Mouse (Mus musculus): Measurements from ENCODE around the gene Prkn. TPM values are rescaled to one million over a fixed set of nuclear protein-coding genes. Genes with fewer than 3 reads are reported as not detected.

Prkn gene
- polyA plus RNA-seq, 1 experiment from 2014 or later: 2.8 TPM

DNA sequence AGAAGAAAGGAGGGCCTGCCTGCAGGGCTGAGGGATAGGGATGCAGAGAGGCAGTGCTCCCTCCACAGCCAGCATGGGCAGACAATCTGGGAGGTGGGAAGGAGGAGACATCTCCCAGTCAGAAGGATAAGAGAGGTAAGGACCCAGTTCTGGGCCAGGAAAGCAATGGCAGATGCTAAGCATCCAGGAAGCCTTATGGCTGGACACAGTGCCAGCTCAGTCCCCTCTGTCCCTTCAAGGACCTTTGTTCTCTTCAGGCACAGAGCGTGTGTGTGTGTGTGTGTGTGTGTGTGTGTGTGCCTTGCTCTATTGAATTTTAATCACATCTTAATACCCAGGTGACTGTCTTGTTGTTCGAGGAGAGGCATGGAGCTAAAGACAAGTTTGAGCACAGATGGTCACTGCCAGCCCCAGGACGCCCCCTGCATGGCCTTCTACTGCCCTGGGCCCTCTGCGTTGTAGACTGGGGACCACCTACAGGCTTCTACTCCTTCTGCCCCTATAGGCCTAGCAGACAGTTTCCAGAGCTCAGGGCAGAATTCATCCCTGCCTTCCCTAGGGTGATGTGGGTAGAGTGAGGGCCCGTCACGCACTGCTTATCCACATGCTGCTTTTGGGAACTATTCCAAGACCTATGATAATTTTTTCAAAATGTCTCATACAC, 1252.8 kb downstream of the Prkn start:
- Histone ChIP-seq H3K27me3 (ENCODE audit: insufficient read depth, low read length) (no peaks in the 10 kb centered on the region), H3K4me1 (ENCODE audit: insufficient read depth, low read length) (no peaks in the 10 kb centered on the region), H3K9me3 (ENCODE audit: low read length) (no peaks in the 10 kb centered on the region), H3K4me3 (ENCODE audit: low read length) (no peak overlapping the region), H3K9ac (replicated peaks; ENCODE audit: low read length) (no peak overlapping the region), H3K4me2 (replicated peaks; ENCODE audit: low read depth, low read length) (no peak overlapping the region), H3K27ac (ENCODE audit: low read length) (no peak overlapping the region), H3K36me3 (ENCODE audit: insufficient read depth, low read length) (no peaks in the 10 kb centered on the region)
- WGBS: 85% methylated on average over 6 of the region's 6 CpGs
- ATAC-seq (ENCODE audit: low FRiP score, low TSS enrichment): no peak

DNA sequence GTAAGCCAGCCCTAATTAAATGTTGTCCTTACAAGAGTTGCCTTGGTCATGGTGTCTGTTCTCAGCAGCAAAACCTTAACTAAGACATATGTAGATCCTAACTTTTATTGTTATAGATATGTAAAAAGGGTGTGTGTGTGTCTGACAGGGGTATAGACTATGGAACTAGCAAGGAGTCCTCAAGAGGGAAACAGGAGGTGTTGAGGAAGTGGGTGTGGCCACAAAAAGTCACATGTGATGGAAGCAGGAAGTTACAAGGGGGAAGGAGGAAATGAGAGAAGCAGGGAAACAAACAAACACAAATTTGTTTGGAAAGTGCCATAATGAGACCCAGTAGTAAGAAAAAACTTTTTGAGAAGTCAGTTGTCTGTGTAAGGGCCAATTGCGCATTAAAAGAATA, 1253.8 kb downstream of the Prkn start:
- H3K4me3 ChIP-seq (ENCODE audit: low read length): no peak overlapping the region
- H3K27ac ChIP-seq (ENCODE audit: low read length): no peak overlapping the region
- no peaks in the 10 kb centered on the region for H3K9me3 ChIP-seq (ENCODE audit: low read length)
- no peak overlapping the region for H3K9ac ChIP-seq (replicated peaks; ENCODE audit: low read length)
- 97% methylated on average over 1 of the region's 1 CpGs for WGBS
- no peak overlapping the region for H3K4me2 ChIP-seq (replicated peaks; ENCODE audit: low read depth, low read length)
- H3K36me3 ChIP-seq (ENCODE audit: insufficient read depth, low read length): no peaks in the 10 kb centered on the region
- no peak for ATAC-seq (ENCODE audit: low FRiP score, low TSS enrichment)
- no peaks in the 10 kb centered on the region for H3K27me3 ChIP-seq (ENCODE audit: insufficient read depth, low read length)
- H3K4me1 ChIP-seq (ENCODE audit: insufficient read depth, low read length): no peaks in the 10 kb centered on the region

DNA sequence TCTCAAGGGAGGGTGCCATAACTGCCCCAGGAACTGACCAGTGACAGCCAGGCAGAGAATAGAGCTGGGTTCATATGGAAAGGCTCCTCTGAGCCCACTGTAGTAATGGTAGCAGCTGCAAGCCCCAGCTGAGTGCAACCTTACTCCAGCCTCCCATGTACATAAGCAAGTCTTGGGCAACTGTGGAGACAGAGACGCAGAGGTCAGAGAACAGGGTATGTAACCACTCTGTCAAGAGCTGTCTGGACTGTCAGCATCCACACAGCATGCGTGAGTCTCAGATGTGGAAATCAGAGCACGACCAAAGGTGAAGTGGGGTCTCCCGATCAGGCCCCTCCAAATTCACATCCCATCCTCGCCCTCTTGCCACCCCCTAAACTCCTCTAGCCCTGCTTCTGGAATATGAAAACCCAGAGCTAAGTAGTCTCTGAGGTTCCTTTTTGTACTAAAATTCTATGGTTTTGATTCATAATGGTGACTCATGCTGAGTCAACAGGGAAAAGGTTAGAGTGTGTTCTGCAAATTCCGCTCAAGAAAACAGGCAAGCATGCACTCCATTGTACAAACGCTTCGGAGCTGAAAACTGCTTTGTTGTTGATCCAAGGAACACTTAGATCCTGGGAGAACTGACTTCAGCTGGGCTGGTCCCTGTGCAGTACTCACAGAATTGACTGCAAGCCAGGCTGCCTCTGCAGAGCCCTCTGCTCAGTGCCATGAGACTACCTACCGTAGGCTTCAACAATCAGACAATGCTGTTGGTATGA, 1254.8 kb downstream of the Prkn start:
- Histone ChIP-seq H3K36me3 (ENCODE audit: insufficient read depth, low read length) (no peaks in the 10 kb centered on the region), H3K4me2 (replicated peaks; ENCODE audit: low read depth, low read length) (no peak overlapping the region), H3K4me1 (ENCODE audit: insufficient read depth, low read length) (no peaks in the 10 kb centered on the region), H3K27ac (ENCODE audit: low read length) (no peak overlapping the region), H3K27me3 (ENCODE audit: insufficient read depth, low read length) (no peaks in the 10 kb centered on the region), H3K9me3 (ENCODE audit: low read length) (no peaks in the 10 kb centered on the region), H3K4me3 (ENCODE audit: low read length) (no peak overlapping the region), H3K9ac (replicated peaks; ENCODE audit: low read length) (no peak overlapping the region)
- no peak for ATAC-seq (ENCODE audit: low FRiP score, low TSS enrichment)
- whole genome bisulfite sequencing: 79% methylated on average over 9 of the region's 9 CpGs

DNA sequence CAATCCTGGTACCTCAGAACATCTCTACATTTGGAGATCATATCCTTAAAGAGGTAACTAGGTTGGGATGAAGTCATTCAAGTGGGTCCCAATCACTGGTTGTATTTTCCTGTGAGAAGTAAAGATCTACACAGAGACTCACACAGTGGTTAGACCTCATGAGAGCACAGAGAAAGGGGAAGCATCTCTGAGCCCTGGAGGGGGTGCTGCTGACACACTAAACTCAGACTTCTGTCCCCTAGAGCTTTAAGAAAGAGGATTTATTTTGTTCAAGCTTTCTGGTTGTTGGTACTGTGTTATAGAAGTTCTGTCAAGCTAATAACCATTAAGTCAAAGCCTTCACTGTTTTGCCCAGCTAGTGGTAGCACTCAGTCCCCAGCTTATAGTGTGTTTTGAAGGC, 1259.2 kb downstream of the Prkn start:
- H3K27ac ChIP-seq (ENCODE audit: low read length): no peak overlapping the region

DNA sequence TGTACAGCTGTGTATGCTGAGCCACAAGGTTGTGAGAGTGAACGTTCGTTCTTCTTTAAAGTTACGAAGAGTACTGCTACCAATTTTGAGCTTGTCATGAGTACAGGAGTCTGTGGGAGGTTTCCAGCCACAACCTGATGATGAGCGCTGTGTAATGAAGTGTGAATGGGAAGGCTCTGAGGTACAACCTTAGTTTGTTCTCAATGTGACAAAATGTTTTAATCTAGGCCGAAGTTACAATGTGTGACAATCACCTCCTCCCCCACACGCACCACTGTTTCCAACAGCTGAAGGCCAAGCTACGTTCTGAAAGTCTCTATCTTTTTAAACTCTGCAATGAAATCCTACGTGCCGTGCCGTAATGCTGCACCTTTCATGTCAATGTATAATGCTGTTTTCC, 1262.1 kb downstream of the Prkn start:
- Histone ChIP-seq H3K27me3 (ENCODE audit: insufficient read depth, low read length) (no peaks in the 10 kb centered on the region), H3K27ac (ENCODE audit: low read length) (no peak overlapping the region), H3K36me3 (ENCODE audit: insufficient read depth, low read length) (no peaks in the 10 kb centered on the region), H3K9me3 (ENCODE audit: low read length) (no peaks in the 10 kb centered on the region), H3K4me3 (ENCODE audit: low read length) (no peak overlapping the region), H3K9ac (replicated peaks; ENCODE audit: low read length) (no peak overlapping the region), H3K4me2 (replicated peaks; ENCODE audit: low read depth, low read length) (no peak overlapping the region), H3K4me1 (ENCODE audit: insufficient read depth, low read length) (no peaks in the 10 kb centered on the region)
- no peak for ATAC-seq (ENCODE audit: low FRiP score, low TSS enrichment)
- WGBS: 67% methylated on average over 10 of the region's 10 CpGs

More for the DNA sequence above, 1259.2 kb downstream of the Prkn start:
- ATAC-seq (ENCODE audit: low FRiP score, low TSS enrichment): no peak
- no peaks in the 10 kb centered on the region for H3K4me1 ChIP-seq (ENCODE audit: insufficient read depth, low read length)
- no peaks in the 10 kb centered on the region for H3K9me3 ChIP-seq (ENCODE audit: low read length)
- no peak overlapping the region for H3K9ac ChIP-seq (replicated peaks; ENCODE audit: low read length)
- no peak overlapping the region for H3K4me3 ChIP-seq (ENCODE audit: low read length)
- no peak overlapping the region for H3K4me2 ChIP-seq (replicated peaks; ENCODE audit: low read depth, low read length)
- no peaks in the 10 kb centered on the region for H3K36me3 ChIP-seq (ENCODE audit: insufficient read depth, low read length)
- no peaks in the 10 kb centered on the region for H3K27me3 ChIP-seq (ENCODE audit: insufficient read depth, low read length)

DNA sequence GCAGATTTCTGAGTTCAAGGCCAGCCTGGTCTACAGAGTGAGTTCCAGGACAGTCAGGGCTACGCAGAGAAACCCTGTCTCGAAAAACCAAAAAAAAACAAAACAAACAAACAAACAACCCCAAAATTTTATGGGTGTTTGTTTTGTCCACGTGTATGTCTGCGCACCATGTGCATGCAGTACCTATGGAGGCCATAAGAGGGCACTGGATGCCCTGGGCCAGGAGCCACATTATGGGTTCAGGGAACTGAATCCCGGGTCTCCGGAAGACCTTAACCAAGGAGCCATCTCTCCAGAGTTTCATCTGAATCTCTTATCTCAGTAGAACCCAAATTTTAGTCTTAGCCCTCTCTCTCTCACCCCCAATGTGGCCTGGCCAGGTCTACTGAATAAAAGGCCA, 1263.6 kb downstream of the Prkn start:
- Histone ChIP-seq H3K27me3 (ENCODE audit: insufficient read depth, low read length) (no peaks in the 10 kb centered on the region), H3K9ac (replicated peaks; ENCODE audit: low read length) (no peak overlapping the region), H3K4me3 (ENCODE audit: low read length) (no peak overlapping the region), H3K9me3 (ENCODE audit: low read length) (no peaks in the 10 kb centered on the region), H3K4me1 (ENCODE audit: insufficient read depth, low read length) (no peaks in the 10 kb centered on the region), H3K36me3 (ENCODE audit: insufficient read depth, low read length) (no peaks in the 10 kb centered on the region), H3K27ac (ENCODE audit: low read length) (no peak overlapping the region), H3K4me2 (replicated peaks; ENCODE audit: low read depth, low read length) (no peak overlapping the region)
- ATAC-seq (ENCODE audit: low FRiP score, low TSS enrichment): no peak
- WGBS: 86% methylated on average over 6 of the region's 6 CpGs

DNA sequence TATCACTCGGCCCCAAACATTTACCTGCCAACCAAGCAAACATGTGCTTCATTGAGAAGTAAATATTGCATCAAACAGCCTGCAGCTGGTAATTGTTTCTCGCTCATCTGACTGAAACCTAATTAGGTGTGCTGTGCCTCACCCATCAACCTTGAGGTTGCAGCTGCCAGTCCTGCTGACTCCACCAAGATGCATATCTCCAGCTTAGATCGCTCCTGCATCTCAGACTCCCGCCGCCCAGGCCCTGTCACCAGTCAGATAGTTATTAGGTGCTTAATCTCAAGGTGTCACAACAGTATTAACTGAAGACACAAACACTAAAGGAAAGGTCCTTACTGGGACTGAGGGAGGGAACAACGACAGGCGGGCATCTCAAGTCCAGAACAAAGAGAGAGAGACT, 1264.1 kb downstream of the Prkn start:
- Histone ChIP-seq H3K4me2 (replicated peaks; ENCODE audit: low read depth, low read length) (no peak overlapping the region), H3K4me3 (ENCODE audit: low read length) (no peak overlapping the region), H3K27ac (ENCODE audit: low read length) (no peak overlapping the region), H3K27me3 (ENCODE audit: insufficient read depth, low read length) (no peaks in the 10 kb centered on the region), H3K36me3 (ENCODE audit: insufficient read depth, low read length) (no peaks in the 10 kb centered on the region), H3K9me3 (ENCODE audit: low read length) (no peaks in the 10 kb centered on the region), H3K4me1 (ENCODE audit: insufficient read depth, low read length) (no peaks in the 10 kb centered on the region), H3K9ac (replicated peaks; ENCODE audit: low read length) (no peak overlapping the region)
- 78% methylated on average over 7 of the region's 7 CpGs for WGBS
- no peak for ATAC-seq (ENCODE audit: low FRiP score, low TSS enrichment)

DNA sequence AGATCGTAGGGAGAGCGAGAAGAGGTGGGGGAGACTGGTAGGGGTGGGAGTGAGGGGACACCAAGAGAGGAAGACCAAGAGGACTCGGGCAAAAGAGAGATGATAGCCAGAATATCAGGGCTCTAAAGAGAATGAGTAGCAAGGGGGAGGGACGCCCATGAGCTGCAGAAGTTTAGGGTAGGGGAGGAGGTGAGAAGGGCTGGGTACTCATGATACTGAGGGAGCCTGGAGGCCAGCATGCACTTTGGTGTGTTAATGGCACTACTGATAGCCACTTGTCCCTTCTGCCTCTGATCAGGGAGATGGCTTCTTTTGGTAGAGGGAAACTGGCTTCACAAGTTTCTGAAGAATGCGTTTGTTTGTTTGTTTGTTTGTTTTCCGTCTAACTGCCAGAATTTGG, 1264.5 kb downstream of the Prkn start:
- Histone ChIP-seq H3K9me3 (ENCODE audit: low read length) (no peaks in the 10 kb centered on the region), H3K27ac (ENCODE audit: low read length) (no peak overlapping the region), H3K4me3 (ENCODE audit: low read length) (no peak overlapping the region), H3K27me3 (ENCODE audit: insufficient read depth, low read length) (no peaks in the 10 kb centered on the region), H3K4me2 (replicated peaks; ENCODE audit: low read depth, low read length) (no peak overlapping the region), H3K4me1 (ENCODE audit: insufficient read depth, low read length) (no peaks in the 10 kb centered on the region), H3K36me3 (ENCODE audit: insufficient read depth, low read length) (no peaks in the 10 kb centered on the region), H3K9ac (replicated peaks; ENCODE audit: low read length) (no peak overlapping the region)
- ATAC-seq (ENCODE audit: low FRiP score, low TSS enrichment): no peak
- 84% methylated on average over 6 of the region's 6 CpGs for WGBS

DNA sequence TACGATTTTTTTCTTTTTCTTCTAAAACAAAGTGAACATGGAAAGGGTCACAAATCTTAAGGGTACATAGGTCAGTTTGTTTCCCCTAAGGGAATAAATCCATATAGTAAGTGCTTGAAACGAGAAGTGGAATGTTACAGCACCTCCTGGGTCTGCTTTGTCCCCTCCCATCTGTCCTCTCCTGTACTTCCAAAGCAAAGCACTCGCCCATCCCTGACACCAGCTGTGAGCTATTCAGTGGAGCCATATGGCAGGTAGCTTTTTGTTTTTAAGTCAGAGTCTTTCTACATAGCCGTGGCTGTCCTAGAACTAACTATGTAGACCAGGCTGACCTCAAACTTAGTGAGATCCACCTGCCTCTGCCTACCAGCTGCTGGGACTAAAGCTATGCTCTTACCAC, 1266.1 kb downstream of the Prkn start:
- Histone ChIP-seq H3K27ac (ENCODE audit: low read length) (no peak overlapping the region), H3K9ac (replicated peaks; ENCODE audit: low read length) (no peak overlapping the region), H3K4me3 (ENCODE audit: low read length) (no peak overlapping the region), H3K36me3 (ENCODE audit: insufficient read depth, low read length) (no peaks in the 10 kb centered on the region), H3K4me2 (replicated peaks; ENCODE audit: low read depth, low read length) (no peak overlapping the region), H3K4me1 (ENCODE audit: insufficient read depth, low read length) (no peaks in the 10 kb centered on the region), H3K9me3 (ENCODE audit: low read length) (no peaks in the 10 kb centered on the region), H3K27me3 (ENCODE audit: insufficient read depth, low read length) (no peaks in the 10 kb centered on the region)
- WGBS: 48% methylated on average over 4 of the region's 4 CpGs
- no peak for ATAC-seq (ENCODE audit: low FRiP score, low TSS enrichment)

Measured in kidney, embryonic 16.5 days (tissue).